Mouse (Mus musculus): ENCODE measurements around the gene Cldn14. TPM values are rescaled to one million over a fixed set of nuclear protein-coding genes. Genes with fewer than 3 reads are reported as not detected.
A peak's percentile ranks its signal among the peaks of the same experiment; 100 is the strongest.
"Not testable (repeated sequence)": the region's sequence is repeated elsewhere in the genome, so short reads cannot be mapped to it uniquely, and the experiment has no call there.

Gene Cldn14
- polyA plus RNA-seq, 1 experiment = 0.42 TPM

GRCm38 (mm10) chr16:94013328-94014086, 4.9 kb upstream of the Cldn14 start:
- Histone ChIP-seq H3K9ac (ENCODE audit: low read depth, poor library complexity, severe bottlenecking) (peak overlapping the region; percentile 38), H3K4me3 (ENCODE audit: low read depth, low read length) (peak overlapping the region; percentile 41), H3K27ac (ENCODE audit: insufficient read depth, low read length) (peak overlapping the region; percentile 82)
- H3K9me3 ChIP-seq (replicated peaks; ENCODE audit: control insufficient read depth, insufficient read depth, low read length, poor library complexity, severe bottlenecking); H3K4me1 ChIP-seq (ENCODE audit: control insufficient read depth, insufficient read depth, low read length); H3K27me3 ChIP-seq (ENCODE audit: control insufficient read depth, insufficient read depth, low read length, poor library complexity, severe bottlenecking); H3K36me3 ChIP-seq (ENCODE audit: control insufficient read depth, insufficient read depth, low read length, poor library complexity, severe bottlenecking): not testable (repeated sequence)
- TF ChIP-seq EP300 (IDR thresholded peaks at IDR 0.05; ENCODE audit: insufficient read depth, low read depth, low read length) = peak; percentile 95

- Histone ChIP-seq H3K9ac (ENCODE audit: low read depth, poor library complexity, severe bottlenecking) (peak overlapping the region; percentile 79), H3K4me1 (ENCODE audit: control insufficient read depth, insufficient read depth, low read length) (peaks cover 9% of the 10 kb centered on the region), H3K36me3 (ENCODE audit: control insufficient read depth, insufficient read depth, low read length, poor library complexity, severe bottlenecking) (no peaks in the 10 kb centered on the region), H3K27me3 (ENCODE audit: control insufficient read depth, insufficient read depth, low read length, poor library complexity, severe bottlenecking) (no peaks in the 10 kb centered on the region), H3K4me3 (ENCODE audit: low read depth, low read length) (peak overlapping the region; percentile 90), H3K9me3 (replicated peaks; ENCODE audit: control insufficient read depth, insufficient read depth, low read length, poor library complexity, severe bottlenecking) (no peaks in the 10 kb centered on the region), H3K27ac (ENCODE audit: insufficient read depth, low read length) (peak overlapping the region; percentile 87)
- TF ChIP-seq EP300 (IDR thresholded peaks at IDR 0.05; ENCODE audit: insufficient read depth, low read depth, low read length) (no peak), POLR2A (IDR thresholded peaks at IDR 0.05; ENCODE audit: insufficient read depth, low read length) (no peak), CTCF (IDR thresholded peaks at IDR 0.05; ENCODE audit: low read depth, low read length) (no peak)
These were observed 2.6 kb upstream of the Cldn14 start for GRCm38 (mm10) chr16:94011224-94011623.

- H3K27ac ChIP-seq (ENCODE audit: insufficient read depth, low read length) = peak overlapping the region; percentile 87
- H3K9ac ChIP-seq (ENCODE audit: low read depth, poor library complexity, severe bottlenecking) = peak overlapping the region; percentile 79
- no peaks in the 10 kb centered on the region for H3K36me3 ChIP-seq (ENCODE audit: control insufficient read depth, insufficient read depth, low read length, poor library complexity, severe bottlenecking)
- H3K9me3 ChIP-seq (replicated peaks; ENCODE audit: control insufficient read depth, insufficient read depth, low read length, poor library complexity, severe bottlenecking) = no peaks in the 10 kb centered on the region
- H3K4me1 ChIP-seq (ENCODE audit: control insufficient read depth, insufficient read depth, low read length) = peaks cover 9% of the 10 kb centered on the region
- peak; percentile 66; the same call in 1 of the 2 replicates for TF ChIP-seq EP300 (IDR thresholded peaks at IDR 0.05; ENCODE audit: insufficient read depth, low read depth, low read length)
- TF ChIP-seq CTCF (IDR thresholded peaks at IDR 0.05; ENCODE audit: low read depth, low read length) = no peak
- peak; percentile 38 for TF ChIP-seq POLR2A (IDR thresholded peaks at IDR 0.05; ENCODE audit: insufficient read depth, low read length)
- no peaks in the 10 kb centered on the region for H3K27me3 ChIP-seq (ENCODE audit: control insufficient read depth, insufficient read depth, low read length, poor library complexity, severe bottlenecking)
- peak overlapping the region; percentile 90 for H3K4me3 ChIP-seq (ENCODE audit: low read depth, low read length)
These were observed 2.0 kb upstream of the Cldn14 start for GRCm38 (mm10) chr16:94010633-94011032.

GRCm38 (mm10) chr16:94010156-94010555, 1.5 kb upstream of the Cldn14 start:
- Histone ChIP-seq H3K9me3 (replicated peaks; ENCODE audit: control insufficient read depth, insufficient read depth, low read length, poor library complexity, severe bottlenecking) (no peaks in the 10 kb centered on the region), H3K9ac (ENCODE audit: low read depth, poor library complexity, severe bottlenecking) (no peak overlapping the region), H3K27ac (ENCODE audit: insufficient read depth, low read length) (peak overlapping the region; percentile 87), H3K4me1 (ENCODE audit: control insufficient read depth, insufficient read depth, low read length) (peaks cover 6% of the 10 kb centered on the region), H3K27me3 (ENCODE audit: control insufficient read depth, insufficient read depth, low read length, poor library complexity, severe bottlenecking) (no peaks in the 10 kb centered on the region), H3K36me3 (ENCODE audit: control insufficient read depth, insufficient read depth, low read length, poor library complexity, severe bottlenecking) (no peaks in the 10 kb centered on the region), H3K4me3 (ENCODE audit: low read depth, low read length) (no peak overlapping the region)
- TF ChIP-seq POLR2A (IDR thresholded peaks at IDR 0.05; ENCODE audit: insufficient read depth, low read length) (no peak), EP300 (IDR thresholded peaks at IDR 0.05; ENCODE audit: insufficient read depth, low read depth, low read length) (no peak), CTCF (IDR thresholded peaks at IDR 0.05; ENCODE audit: low read depth, low read length) (no peak)

- H3K4me1 ChIP-seq (ENCODE audit: control insufficient read depth, insufficient read depth, low read length) = peaks cover 6% of the 10 kb centered on the region
- H3K36me3 ChIP-seq (ENCODE audit: control insufficient read depth, insufficient read depth, low read length, poor library complexity, severe bottlenecking) = no peaks in the 10 kb centered on the region
- H3K27me3 ChIP-seq (ENCODE audit: control insufficient read depth, insufficient read depth, low read length, poor library complexity, severe bottlenecking) = no peaks in the 10 kb centered on the region
- no peak overlapping the region for H3K4me3 ChIP-seq (ENCODE audit: low read depth, low read length)
- H3K9me3 ChIP-seq (replicated peaks; ENCODE audit: control insufficient read depth, insufficient read depth, low read length, poor library complexity, severe bottlenecking) = no peaks in the 10 kb centered on the region
- TF ChIP-seq CTCF (IDR thresholded peaks at IDR 0.05; ENCODE audit: low read depth, low read length) (no peak), EP300 (IDR thresholded peaks at IDR 0.05; ENCODE audit: insufficient read depth, low read depth, low read length) (no peak), POLR2A (IDR thresholded peaks at IDR 0.05; ENCODE audit: insufficient read depth, low read length) (no peak)
- no peak overlapping the region for H3K9ac ChIP-seq (ENCODE audit: low read depth, poor library complexity, severe bottlenecking)
- H3K27ac ChIP-seq (ENCODE audit: insufficient read depth, low read length) = no peak overlapping the region
These were observed 719 bp upstream of the Cldn14 start for GRCm38 (mm10) chr16:94009356-94009755.

Measured in ES-Bruce4 (cell line).